Mouse (Mus musculus) Patski (cell line): ENCODE measurements around the gene Csad. TPM values are rescaled to one million over a fixed set of nuclear protein-coding genes. Genes with fewer than 3 reads are reported as not detected.

Experiments used
- ATAC-seq: fragments of 100-300 bp; one replicate; pipeline ENCODE4 v1.8.0; 2021
- CTCF ChIA-PET: fragments of 350-600 bp; sonication (Branson Sonifier 250); formaldehyde crosslinking; loops from one replicate; lab custom pipeline; 2022; ENCODE audit warnings: inconsistent platforms; lab: Charles Lee
- POLR2A ChIA-PET: fragments of 350-600 bp; sonication (Branson Sonifier 250); formaldehyde crosslinking; loops from one replicate; lab custom pipeline; 2022; ENCODE audit warnings: antibody characterized with exemption, inconsistent platforms; lab: Charles Lee
- DNase-seq: peaks from one replicate; pipeline ENCODE4 v3.0.0-alpha.2; 2011; ENCODE audit warnings: low read depth, low spot score
- H3K27me3 ChIP-seq: fragments of 371-371 bp; one replicate; pipeline ENCODE4 v1.5.1; 2021
- CTCF ChIP-seq: fragments of 100-300 bp; IDR thresholded peaks from one replicate; pipeline ENCODE4 v1.5.1; 2021
- in situ Hi-C: fragments of 300-500 bp; cut with MboI; formaldehyde crosslinking; loops from 3 replicates; pipeline ENCODE4 v1.11.1; 2018; ENCODE audit warnings: low pct_unique_long_range_greater_than_20kb, mixed read lengths
- polyA plus RNA-seq: library from polyadenylated mRNA; unstranded; gene quantifications from one replicate; pipeline ENCODE4 v1.2.3, GENCODE M21; 2021

The Csad gene
- 79.6 TPM for polyA plus RNA-seq

GRCm38 (mm10) chr15:102204674-102205505 is at the start of gene Csad:
Gene Csad, minus strand, starts transcription at chr15:102204724.
- no peaks in the 10 kb centered on the region for H3K27me3 ChIP-seq
- in situ Hi-C loops: no loop called here
- DNase-seq (no peak), ATAC-seq (no peak)
- ChIA-PET CTCF (interaction anchor here (1.1 to 11.5 kb wide), 4 partner anchors 20 to 41 kb away, joined by 3 to 59 read pairs (median 8); no protein-coding TSS in a partner anchor), POLR2A (interaction anchor here (0.7 to 2.1 kb wide), 6 partner anchors 8 to 54 kb away, joined by 3 to 14 read pairs (median 4); no protein-coding TSS in a partner anchor)
- TF ChIP-seq CTCF: no peak

- CTCF ChIA-PET: no interaction called here
- in situ Hi-C loops: no loop called here
These were observed 46.0 kb upstream of the Csad start for GRCm38 (mm10) chr15:102250521-102250920.

GRCm38 (mm10) chr15:102249967-102250366 is 45.4 kb upstream of the Csad start:
- CTCF ChIA-PET: no interaction called here
- in situ Hi-C loops: no loop called here
- POLR2A ChIA-PET: no interaction called here
- no peaks in the 10 kb centered on the region for H3K27me3 ChIP-seq
- DNase-seq: no peak
- ATAC-seq: no peak
- no peak for TF ChIP-seq CTCF

More at GRCm38 (mm10) chr15:102250521-102250920, 46.0 kb upstream of the Csad start:
- DNase-seq (no peak), ATAC-seq (no peak)
- POLR2A ChIA-PET: no interaction called here
- no peaks in the 10 kb centered on the region for H3K27me3 ChIP-seq
- TF ChIP-seq CTCF: no peak

- in situ Hi-C loops: no loop called here
- no peaks in the 10 kb centered on the region for H3K27me3 ChIP-seq
- TF ChIP-seq CTCF: no peak
- ChIA-PET POLR2A (no interaction called here), CTCF (no interaction called here)
- ATAC-seq (no peak), DNase-seq (no peak)
These were observed 44.7 kb upstream of the Csad start for GRCm38 (mm10) chr15:102249251-102249691.

- no peak for TF ChIP-seq CTCF
- POLR2A ChIA-PET: interaction anchor here (0.6 kb wide), 2 partner anchors 23 to 55 kb away, joined by 3 to 5 read pairs; no protein-coding TSS in a partner anchor
- CTCF ChIA-PET: no interaction called here
- H3K27me3 ChIP-seq: no peaks in the 10 kb centered on the region
- in situ Hi-C loops: no loop called here
- ATAC-seq: no peak
- no peak for DNase-seq
These were observed 44.3 kb upstream of the Csad start for GRCm38 (mm10) chr15:102248812-102249191.

GRCm38 (mm10) chr15:102248131-102248811 is 43.7 kb upstream of the Csad start:
- ChIA-PET POLR2A (interaction anchor here (0.6 to 1.1 kb wide), 4 partner anchors 8 to 54 kb away, joined by 3 to 6 read pairs (median 4); partner anchors contain the start of gene Rarg), CTCF (no interaction called here)
- no peak for TF ChIP-seq CTCF
- ATAC-seq (no peak), DNase-seq (no peak)
- H3K27me3 ChIP-seq: no peaks in the 10 kb centered on the region
- in situ Hi-C loops: no loop called here

- TF ChIP-seq CTCF: no peak
- DNase-seq: no peak
- peak; percentile 38 for ATAC-seq
- CTCF ChIA-PET: interaction anchor here (1.7 kb wide), 1 partner anchor 23 kb away, joined by 9 read pairs; no protein-coding TSS in a partner anchor
- POLR2A ChIA-PET: interaction anchor here (0.9 to 1.1 kb wide), 2 partner anchors 9 to 11 kb away, joined by 3 to 6 read pairs; partner anchors contain the start of gene Rarg
- H3K27me3 ChIP-seq: no peaks in the 10 kb centered on the region
- in situ Hi-C loops: no loop called here
These were observed 43.0 kb upstream of the Csad start for GRCm38 (mm10) chr15:102247252-102248130.

- in situ Hi-C loops: no loop called here
- TF ChIP-seq CTCF: no peak
- H3K27me3 ChIP-seq: no peaks in the 10 kb centered on the region
- CTCF ChIA-PET: interaction anchor here (1.7 kb wide), 1 partner anchor 23 kb away, joined by 9 read pairs; no protein-coding TSS in a partner anchor
- peak; percentile 48 for ATAC-seq
- DNase-seq: peak; percentile 85
- POLR2A ChIA-PET: interaction anchor here (0.8 to 1.0 kb wide), 2 partner anchors 22 to 32 kb away, joined by 3 to 4 read pairs; partner anchors contain the start of gene Mfsd5
These were observed 42.3 kb upstream of the Csad start for GRCm38 (mm10) chr15:102246866-102247251.

- no peak for TF ChIP-seq CTCF
- ChIA-PET CTCF (interaction anchor here (0.7 to 1.7 kb wide), 2 partner anchors 22 to 42 kb away, joined by 3 to 9 read pairs; partner anchors contain the start of gene Csad), POLR2A (interaction anchor here (0.8 to 1.3 kb wide), 3 partner anchors 12 to 33 kb away, joined by 3 to 4 read pairs (median 4); partner anchors contain the start of gene Mfsd5)
- DNase-seq (no peak), ATAC-seq (peak; percentile 42)
- no peaks in the 10 kb centered on the region for H3K27me3 ChIP-seq
- in situ Hi-C loops: no loop called here
These were observed 41.6 kb upstream of the Csad start for GRCm38 (mm10) chr15:102245891-102246741.
